Mouse (Mus musculus): Measurements from ENCODE around the gene Sfxn1.

DNA sequence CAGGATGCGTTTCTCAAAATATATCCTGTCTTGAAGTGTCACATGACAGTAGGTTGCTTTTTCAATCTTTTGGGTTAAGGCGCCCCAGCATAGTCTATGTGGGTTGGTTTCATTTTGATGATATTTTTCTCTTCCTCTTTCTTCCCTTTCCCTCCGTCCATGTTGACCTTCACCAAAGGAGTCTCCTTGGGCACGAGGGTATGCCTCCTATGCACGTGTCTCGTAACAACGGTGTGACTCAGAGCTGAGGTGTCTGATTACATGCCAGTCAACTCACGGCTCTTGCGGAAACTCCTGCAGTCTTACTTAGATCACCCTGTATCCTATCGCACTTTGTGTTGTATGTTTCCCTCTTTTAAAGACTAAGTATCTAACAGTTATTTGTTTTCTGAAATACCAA, 32.2 kb downstream of the Sfxn1 start:
- no peak for TF ChIP-seq CTCF (conservative IDR thresholded peaks at IDR 0.05; ENCODE audit: insufficient read depth, insufficient read length, low read depth, low read length)
- no peak for TF ChIP-seq POLR2A (IDR thresholded peaks at IDR 0.05; ENCODE audit: low read depth, low read length)

All from kidney, adult 2 months (tissue).